Mouse (Mus musculus) heart, adult 8-10 months (tissue): ENCODE results near the gene Slc25a34. TPM values are rescaled to one million over a fixed set of nuclear protein-coding genes. Genes with fewer than 3 reads are reported as not detected.

ENCODE experiments used
- DNase-seq: peaks from one replicate; pipeline ENCODE4 v3.0.0; 2022; ENCODE audit warnings: low spot score
- total RNA-seq, 4 experiments: library from RNA; stranded (reverse); gene quantifications; 2 replicates each; pipeline ENCODE4 v1.2.4; 2022

Gene Slc25a34
- total RNA-seq, 4 experiments from 2014 or later = 124 to 157 (median 144) TPM

- no peak for DNase-seq
Measured at GRCm38 (mm10) chr4:141591547-141591946, 32.1 kb downstream of the Slc25a34 start.

DNA sequence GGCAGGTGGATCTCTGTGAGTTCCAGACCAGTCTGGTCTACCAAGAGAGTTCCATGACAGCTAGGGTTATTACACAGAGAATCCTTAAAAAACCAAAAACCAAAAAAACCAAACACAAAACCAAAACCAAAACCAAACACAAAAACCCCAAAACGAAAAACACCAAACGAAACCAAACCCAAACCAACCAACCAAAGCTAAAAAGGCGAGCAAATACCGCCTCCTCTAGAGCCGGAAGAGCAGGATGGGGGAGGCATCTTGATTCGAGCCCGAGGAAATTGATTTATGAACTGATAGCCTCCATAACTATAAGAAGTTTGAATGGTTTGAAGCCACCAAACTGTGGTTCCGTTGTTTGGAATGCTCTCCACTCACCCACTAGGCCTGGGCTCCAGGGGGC is 39.7 kb downstream of the Slc25a34 start:
- DNase-seq = no peak

DNA sequence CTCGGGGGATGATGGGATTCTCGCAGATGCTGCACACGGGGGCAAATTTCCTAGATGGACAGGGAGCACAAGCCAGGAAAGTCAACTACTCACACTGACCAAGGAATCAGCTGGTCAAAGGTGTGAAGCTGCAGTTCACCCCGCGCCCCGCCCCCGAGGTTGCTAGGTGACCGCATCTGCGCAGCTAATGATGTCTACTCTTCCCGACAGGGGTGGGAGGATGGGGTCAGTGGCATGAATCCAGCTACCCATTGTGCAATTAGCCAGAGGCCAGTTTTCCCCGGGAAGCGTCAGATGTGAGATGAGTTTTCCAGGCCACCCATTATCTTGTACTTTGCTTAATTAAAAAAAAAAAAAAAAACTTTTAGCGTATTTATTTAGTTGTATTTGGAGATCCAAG is 42.6 kb downstream of the Slc25a34 start:
- DNase-seq = no peak

DNA sequence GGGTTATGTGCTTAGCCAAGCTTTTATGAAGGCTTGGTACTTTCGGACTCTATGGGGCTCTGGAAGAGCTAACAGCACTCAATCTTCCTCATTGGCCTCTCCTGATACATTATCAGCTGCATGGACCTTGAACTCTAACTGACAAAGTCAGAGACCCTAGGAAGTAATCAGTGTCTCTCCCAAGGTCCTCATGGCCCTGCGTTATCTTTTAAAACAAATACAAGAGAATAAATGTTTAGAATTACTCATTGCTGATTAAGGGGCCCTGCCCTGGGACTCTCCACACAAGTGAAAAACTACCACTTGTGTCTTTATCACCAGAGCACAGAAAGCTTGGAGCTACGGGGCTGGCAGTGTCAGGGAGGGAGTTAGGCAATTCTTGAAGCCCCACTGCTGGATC is 44.8 kb downstream of the Slc25a34 start:
- DNase-seq = no peak

GRCm38 (mm10) chr4:141576877-141577276 is 46.7 kb downstream of the Slc25a34 start:
- DNase-seq = no peak

DNA sequence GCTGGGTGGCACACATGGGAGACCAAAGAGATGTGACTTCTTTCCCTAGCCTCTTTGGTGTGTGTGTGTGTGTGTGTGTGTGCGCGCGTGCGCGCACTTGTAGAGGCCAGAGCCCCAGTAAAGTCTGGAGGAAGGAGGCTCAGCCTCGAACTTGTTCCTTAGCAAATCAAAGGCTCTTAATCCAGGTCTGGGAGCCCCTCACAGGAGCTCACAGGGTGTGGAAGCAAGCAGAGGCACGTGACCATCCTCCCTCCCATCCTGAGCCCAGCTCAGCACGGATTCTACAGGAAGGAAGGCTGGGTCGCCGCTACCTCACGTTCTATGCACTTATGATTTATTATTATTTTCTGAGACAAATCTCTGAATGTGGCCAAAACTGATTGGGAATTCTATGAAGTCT is 47.2 kb downstream of the Slc25a34 start:
- DNase-seq = no peak

GRCm38 (mm10) chr4:141574789-141575702 is 48.6 kb downstream of the Slc25a34 start:
- peak; percentile 87 for DNase-seq

- DNase-seq = no peak
Measured at GRCm38 (mm10) chr4:141573359-141573966, 50.2 kb downstream of the Slc25a34 start.

GRCm38 (mm10) chr4:141572668-141573358 is 50.8 kb downstream of the Slc25a34 start:
- DNase-seq = no peak

- no peak for DNase-seq
Measured at GRCm38 (mm10) chr4:141571934-141572333, 51.7 kb downstream of the Slc25a34 start.

DNA sequence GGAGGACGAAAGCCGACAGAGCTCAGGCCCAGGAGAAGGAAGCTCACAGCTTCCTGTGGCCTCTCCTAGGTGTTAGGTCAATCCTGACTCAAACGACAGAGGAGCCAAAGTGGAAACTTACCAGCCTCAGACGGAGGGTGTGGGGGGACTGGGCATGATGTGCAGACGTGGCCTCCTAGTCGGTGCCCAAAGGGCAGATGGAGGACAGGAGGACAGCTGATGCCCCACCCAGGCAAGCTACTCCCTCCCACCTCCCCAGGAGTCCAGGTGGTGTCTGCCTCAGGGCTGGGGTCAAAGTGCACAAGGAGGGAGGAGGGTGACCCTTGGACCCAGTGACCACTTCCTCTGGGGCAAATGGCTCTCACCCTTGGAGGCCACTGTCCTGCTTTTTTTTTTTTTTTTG is 52.3 kb downstream of the Slc25a34 start:
- peak; percentile 29 for DNase-seq

DNA sequence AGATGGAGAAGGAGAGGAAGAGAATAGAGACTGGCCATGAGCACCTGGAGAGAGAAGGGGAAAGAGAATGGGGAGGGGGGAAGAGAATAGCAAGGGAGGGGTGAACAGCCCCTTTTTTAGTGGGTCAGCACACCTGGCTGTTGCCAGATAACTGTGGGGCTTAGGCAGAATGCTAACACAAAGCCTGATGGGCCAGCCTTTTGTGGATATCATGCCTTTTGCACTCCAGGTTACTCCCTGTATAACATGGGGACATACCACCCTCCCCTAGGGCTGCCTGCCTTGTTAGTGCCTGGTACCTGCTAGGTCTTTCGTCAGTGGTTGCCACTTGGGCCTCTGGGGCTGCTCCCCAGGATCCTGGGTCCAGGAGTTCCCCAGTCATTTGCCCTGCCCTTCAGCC is 52.8 kb downstream of the Slc25a34 start:
- DNase-seq = no peak

DNA sequence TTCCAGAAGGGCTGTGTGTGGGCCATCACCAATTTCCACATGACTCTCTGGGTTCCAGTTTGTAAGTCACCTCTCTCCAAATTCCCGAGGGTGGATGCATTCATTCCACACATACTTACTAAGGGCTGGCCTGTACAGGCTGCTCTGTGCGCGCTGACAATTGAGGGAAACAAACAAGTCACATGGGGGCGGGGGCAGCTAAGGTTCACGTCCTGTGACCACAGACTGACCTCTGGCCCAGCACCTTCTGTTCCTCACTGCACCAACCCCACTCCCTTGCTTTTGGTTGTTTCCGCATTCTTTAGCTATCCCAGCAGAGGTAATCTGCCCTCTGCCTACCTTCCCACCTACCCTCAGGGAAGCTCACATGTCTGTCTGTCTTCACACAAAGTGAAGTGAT is 53.6 kb downstream of the Slc25a34 start:
- peak; percentile 79 for DNase-seq

- DNase-seq = no peak
Measured at GRCm38 (mm10) chr4:141568966-141569365, 54.7 kb downstream of the Slc25a34 start.

Other genes starting within 250 kb of the Slc25a34 start
- not detected for gene Clcnka, start 225.1 kb downstream of the Slc25a34 start, total RNA-seq
- 1 to 10 TPM in 1 of 4 experiments, under 1 TPM in 3; 0.33 to 1.5 (median 0.59) TPM for gene Clcnkb, start 207.8 kb downstream of the Slc25a34 start, total RNA-seq
- 1,000 to 10,000 TPM; 1,512 to 1,942 (median 1,609) TPM for gene Hspb7, start 203.0 kb downstream of the Slc25a34 start, total RNA-seq
- gene Srarp, start 187.7 kb downstream of the Slc25a34 start, total RNA-seq = 1 to 10 TPM in 1 of 4 experiments, under 1 TPM in 3; 0.82 to 1.5 (median 0.93) TPM
- gene Zbtb17, start 179.2 kb downstream of the Slc25a34 start, total RNA-seq = 10 to 100 TPM; 24.8 to 28.4 (median 26.5) TPM
- 10 to 100 TPM; 29.2 to 32.2 (median 30.1) TPM for gene Spen, start 85.2 kb downstream of the Slc25a34 start, total RNA-seq
- gene Fblim1, start 17.7 kb downstream of the Slc25a34 start, total RNA-seq = 100 to 1,000 TPM; 221 to 281 (median 251) TPM
- gene Tmem82, start 5.2 kb downstream of the Slc25a34 start, total RNA-seq = 10 to 100 TPM; 15.0 to 19.3 (median 16.5) TPM
- gene Plekhm2, start 41.1 kb upstream of the Slc25a34 start, total RNA-seq = 100 to 1,000 TPM; 113 to 133 (median 117) TPM
- 1 to 10 TPM in 2 of 4 experiments, not detected in 2; 1.2 to 4.0 TPM for gene Rsc1a1, start 61.8 kb upstream of the Slc25a34 start, total RNA-seq
- 10 to 100 TPM; 26.1 to 34.6 (median 29.1) TPM for gene Ddi2, start 99.6 kb upstream of the Slc25a34 start, total RNA-seq
- gene Agmat, start 122.9 kb upstream of the Slc25a34 start, total RNA-seq = under 1 TPM in 3 of 4 experiments, not detected in 1; 0.44 to 0.66 (median 0.63) TPM
- 10 to 100 TPM; 23.2 to 28.7 (median 25.0) TPM for gene Dnajc16, start 167.1 kb upstream of the Slc25a34 start, total RNA-seq
- 10 to 100 TPM in 2 of 4 experiments, 1 to 10 TPM in 2; 7.9 to 10.7 (median 10.0) TPM for gene Casp9, start 169.8 kb upstream of the Slc25a34 start, total RNA-seq
- gene Cela2a, start 202.3 kb upstream of the Slc25a34 start, total RNA-seq = 1 to 10 TPM in 1 of 4 experiments, not detected in 3; 1.0 TPM
- not detected for gene Ctrc, start 222.5 kb upstream of the Slc25a34 start, total RNA-seq